Mouse (Mus musculus) thymus, adult 2 months (tissue): ENCODE measurements around the gene Foxf1.

Experiments used
- CTCF ChIP-seq: fragments of 200-500 bp; IDR thresholded peaks from 2 replicates; pipeline ENCODE4 v1.5.1; 2012; ENCODE audit warnings: mild to moderate bottlenecking, control low read depth, low read length, moderate library complexity, borderline replicate concordance; ENCODE audit not compliant: control insufficient read depth, poor library complexity, insufficient read depth; ENCODE audit errors: extremely low read depth
- POLR2A ChIP-seq: fragments of 200-500 bp; IDR thresholded peaks from 2 replicates; pipeline ENCODE4 v1.6.1; 2012; ENCODE audit warnings: mild to moderate bottlenecking, low read length, control low read depth, moderate library complexity; ENCODE audit not compliant: control insufficient read depth, poor library complexity, insufficient read depth; ENCODE audit errors: extremely low read depth

- TF ChIP-seq POLR2A (no peak), CTCF (no peak)
Observed at GRCm38 (mm10) chr8:121125311-121125876, 41.2 kb downstream of the Foxf1 start.
